Mouse (Mus musculus) midbrain, embryonic 15.5 days (tissue): Measurements from ENCODE around the gene Itsn1. TPM values are rescaled to one million over a fixed set of nuclear protein-coding genes. Genes with fewer than 3 reads are reported as not detected.

ENCODE experiments used
- ATAC-seq: fragments of 200-750 bp; cut with Nextera tagmentation; replicated peaks from 2 replicates; pipeline ENCODE4 v1.8.0; 2017; ENCODE audit warnings: moderate TSS enrichment
- H3K27ac ChIP-seq: fragments of 300-500 bp; sonication (generic); 2 replicates; pipeline ENCODE4 v1.5.1; 2015; ENCODE audit warnings: mild to moderate bottlenecking, inconsistent platforms
- H3K27me3 ChIP-seq: fragments of 300-500 bp; sonication (generic); replicated peaks from 2 replicates; pipeline ENCODE4 v1.6.1; 2015; ENCODE audit warnings: inconsistent platforms
- H3K36me3 ChIP-seq: fragments of 300-500 bp; sonication (generic); replicated peaks from 2 replicates; pipeline ENCODE4 v1.6.1; 2015; ENCODE audit warnings: inconsistent platforms
- H3K4me1 ChIP-seq: fragments of 300-500 bp; sonication (generic); 2 replicates; pipeline ENCODE4 v1.6.1; 2015; ENCODE audit warnings: inconsistent platforms
- H3K4me2 ChIP-seq: fragments of 300-500 bp; sonication (generic); 2 replicates; pipeline ENCODE4 v1.6.1; 2015; ENCODE audit warnings: inconsistent platforms, mild to moderate bottlenecking, moderate library complexity
- H3K4me3 ChIP-seq: fragments of 300-500 bp; sonication (generic); 2 replicates; pipeline ENCODE4 v1.5.1; 2015; ENCODE audit warnings: mild to moderate bottlenecking, inconsistent platforms
- H3K9ac ChIP-seq: fragments of 300-500 bp; sonication (generic); 2 replicates; pipeline ENCODE4 v1.6.1; 2015; ENCODE audit warnings: mild to moderate bottlenecking, inconsistent platforms
- H3K9me3 ChIP-seq: fragments of 300-500 bp; sonication (generic); 2 replicates; pipeline ENCODE4 v1.6.1; 2016; ENCODE audit warnings: inconsistent platforms
- WGBS: fragments of 180-500 bp; shearing (Covaris S2); methylation state at CpG from one replicate; pipeline ENCODE4 v1.1.7; 2015; ENCODE audit warnings: mixed read lengths; 5-methylcytosine and 5-hydroxymethylcytosine counted together
- polyA plus RNA-seq: library from polyadenylated mRNA; unstranded; fragments of >200 nt; fragmentation: Nextera tagmentation; extraction: Ambion mirVana; gene quantifications from 2 replicates; pipeline ENCODE4 v1.2.1, GENCODE M21; 2015

Itsn1 gene
- polyA plus RNA-seq, 1 experiment from 2014 or later: 63.5 TPM

DNA sequence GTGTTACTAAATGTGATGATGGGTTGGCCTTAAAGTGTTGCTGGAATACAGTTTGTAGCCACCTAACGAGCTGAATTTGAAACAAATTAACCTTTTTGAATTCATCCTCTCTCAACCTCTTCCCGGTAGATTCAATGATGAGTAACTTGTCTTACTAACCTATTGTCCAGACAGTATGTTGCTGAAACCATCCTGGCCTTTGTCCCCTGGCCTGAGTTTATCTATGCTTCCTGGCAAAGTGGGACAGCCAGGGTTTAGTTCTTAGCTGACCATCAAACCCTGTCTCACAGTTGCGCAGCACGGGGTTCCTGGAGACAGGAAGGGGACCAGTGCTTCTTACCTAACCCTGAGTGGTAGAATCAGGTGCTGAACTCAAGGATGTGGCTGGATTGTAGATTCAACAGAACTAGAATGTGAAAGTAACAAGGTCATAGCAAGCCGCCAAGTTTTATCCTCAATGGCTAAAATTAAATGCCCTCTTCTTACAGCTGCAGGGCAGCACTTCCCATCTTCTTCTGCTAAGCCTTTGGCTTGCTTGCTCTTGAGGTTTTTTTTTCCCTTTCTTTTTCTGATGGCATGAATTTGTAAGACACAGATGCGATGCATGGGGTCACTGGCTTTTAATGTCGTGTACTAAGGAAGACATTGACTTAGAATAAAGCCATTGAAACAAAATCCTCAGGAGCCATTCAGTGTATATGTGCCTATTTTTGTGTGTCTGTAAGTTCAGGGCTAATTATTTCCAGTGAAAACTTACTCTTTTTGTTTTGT is 7.2 kb downstream of the Itsn1 start:
- H3K4me1 ChIP-seq: peaks cover 69% of the 10 kb centered on the region

DNA sequence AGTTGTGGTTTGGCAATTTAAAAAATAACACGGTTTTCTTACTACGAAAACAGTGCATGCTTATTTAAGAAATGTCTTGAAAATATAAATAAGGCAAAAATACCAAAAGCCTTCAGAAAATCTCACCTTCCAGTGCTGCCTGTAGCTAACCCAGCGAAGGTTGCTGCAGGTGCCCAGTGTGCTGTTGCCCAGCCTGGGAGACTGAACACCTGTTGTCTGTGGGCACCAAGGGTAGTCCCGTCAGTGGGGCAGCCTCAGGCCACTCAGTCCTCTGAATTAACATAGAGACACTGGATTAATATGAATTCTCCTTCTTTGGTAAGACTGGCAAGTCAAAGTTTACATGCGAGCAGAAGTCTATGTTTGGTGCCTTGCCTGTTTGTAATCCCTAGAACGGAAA is 9.4 kb downstream of the Itsn1 start:
- Histone ChIP-seq H3K27ac (no peak overlapping the region), H3K36me3 (no peaks in the 10 kb centered on the region), H3K9ac (no peak overlapping the region), H3K4me2 (no peak overlapping the region), H3K4me3 (no peak overlapping the region), H3K27me3 (no peaks in the 10 kb centered on the region), H3K9me3 (no peaks in the 10 kb centered on the region), H3K4me1 (peaks cover 55% of the 10 kb centered on the region)
- no peak for ATAC-seq
- 84% methylated on average over 6 of the region's 6 CpGs for WGBS

More for the DNA sequence above, 7.2 kb downstream of the Itsn1 start:
- Histone ChIP-seq H3K9ac (no peak overlapping the region), H3K4me2 (no peak overlapping the region), H3K27ac (no peak overlapping the region), H3K4me3 (no peak overlapping the region), H3K36me3 (no peaks in the 10 kb centered on the region), H3K27me3 (no peaks in the 10 kb centered on the region), H3K9me3 (no peaks in the 10 kb centered on the region)
- no peak for ATAC-seq
- WGBS: 65% methylated on average over 7 of the region's 7 CpGs

DNA sequence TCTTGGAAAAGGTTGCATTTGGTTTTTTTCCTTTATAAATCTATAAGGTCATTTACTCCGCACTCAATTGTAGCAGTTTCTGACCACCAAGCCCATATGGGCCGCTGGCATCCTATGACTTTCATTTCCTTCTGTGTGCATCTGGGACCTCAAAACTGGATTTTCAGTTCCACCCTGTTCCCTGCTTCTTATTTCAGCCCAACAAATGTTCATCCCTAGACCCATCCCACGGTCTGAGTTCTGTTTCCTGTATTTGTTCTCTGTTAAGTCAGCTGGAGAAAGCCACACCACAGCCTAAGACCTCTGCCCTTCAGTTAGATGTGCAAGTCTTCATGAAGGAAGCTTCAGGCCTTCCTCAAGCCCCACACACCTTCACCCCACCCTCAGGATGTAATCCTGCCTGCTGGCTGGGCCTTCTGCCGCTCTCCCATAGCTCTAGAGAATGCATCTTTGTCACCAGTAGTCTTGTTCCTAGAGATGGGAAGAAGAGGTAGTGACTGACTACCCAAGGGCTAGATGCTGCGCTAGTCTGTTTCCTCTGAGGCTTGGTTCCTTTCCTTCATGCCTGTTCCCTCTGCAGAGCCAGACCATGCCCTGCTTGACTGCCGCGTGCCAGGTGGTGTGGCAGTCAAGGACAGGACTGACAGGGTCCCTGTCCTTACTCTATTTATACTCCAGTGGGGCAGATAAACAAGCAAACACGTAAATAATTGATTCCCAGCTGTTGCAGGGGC is 11.3 kb downstream of the Itsn1 start:
- Histone ChIP-seq H3K9ac (no peak overlapping the region), H3K36me3 (no peaks in the 10 kb centered on the region), H3K27me3 (no peaks in the 10 kb centered on the region), H3K4me1 (peaks cover 45% of the 10 kb centered on the region), H3K4me2 (no peak overlapping the region), H3K27ac (no peak overlapping the region), H3K9me3 (no peaks in the 10 kb centered on the region), H3K4me3 (no peak overlapping the region)
- ATAC-seq: no peak
- 60% methylated on average over 8 of the region's 8 CpGs for WGBS

DNA sequence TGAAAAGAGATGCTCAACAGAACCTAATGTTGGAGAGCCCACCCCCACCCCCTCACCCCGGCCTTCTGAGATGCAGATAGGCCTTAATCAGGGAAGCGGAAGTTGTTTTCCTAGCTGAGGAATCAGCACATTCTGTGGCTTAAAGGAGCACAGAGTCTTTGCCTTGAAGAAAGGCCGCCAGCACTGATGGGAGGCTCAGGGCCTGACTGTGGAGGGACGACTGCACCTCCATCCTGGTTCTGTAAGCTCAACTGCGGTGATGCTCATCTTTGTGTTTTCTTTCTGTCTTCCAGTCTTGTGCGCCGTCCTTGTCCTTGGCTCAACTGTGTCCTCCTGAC is 11.8 kb downstream of the Itsn1 start:
- Histone ChIP-seq H3K36me3 (no peaks in the 10 kb centered on the region), H3K27me3 (no peaks in the 10 kb centered on the region), H3K4me3 (no peak overlapping the region), H3K9me3 (no peaks in the 10 kb centered on the region), H3K9ac (no peak overlapping the region), H3K4me1 (peaks cover 44% of the 10 kb centered on the region), H3K27ac (no peak overlapping the region), H3K4me2 (no peak overlapping the region)
- ATAC-seq: no peak
- 59% methylated on average over 7 of the region's 7 CpGs for WGBS

DNA sequence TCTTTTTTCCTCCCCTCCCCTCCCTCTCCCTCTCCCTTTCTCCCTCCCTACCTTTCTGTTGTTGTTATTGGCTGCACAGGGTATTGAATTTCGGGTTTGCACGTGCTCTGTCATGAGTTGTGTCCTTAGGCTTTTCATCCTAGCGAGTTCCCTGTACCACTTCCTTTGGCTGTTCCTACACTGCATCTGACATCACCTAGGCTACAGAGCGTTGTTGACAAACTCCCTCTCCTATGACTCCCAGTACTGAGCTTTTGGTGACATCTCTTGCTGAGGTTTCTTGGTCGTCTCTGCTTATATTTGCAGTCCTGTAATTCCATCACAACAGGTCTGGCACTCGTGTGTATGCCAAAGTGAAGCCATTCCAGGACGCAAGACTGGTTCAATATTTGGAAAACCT is 14.0 kb downstream of the Itsn1 start:
- no peaks in the 10 kb centered on the region for H3K36me3 ChIP-seq
- 84% methylated on average over 7 of the region's 7 CpGs for WGBS
- no peak overlapping the region for H3K4me2 ChIP-seq
- no peaks in the 10 kb centered on the region for H3K9me3 ChIP-seq
- H3K27me3 ChIP-seq: no peaks in the 10 kb centered on the region
- no peak for ATAC-seq
- H3K4me3 ChIP-seq: no peak overlapping the region
- no peak overlapping the region for H3K27ac ChIP-seq
- peaks cover 32% of the 10 kb centered on the region for H3K4me1 ChIP-seq
- no peak overlapping the region for H3K9ac ChIP-seq

DNA sequence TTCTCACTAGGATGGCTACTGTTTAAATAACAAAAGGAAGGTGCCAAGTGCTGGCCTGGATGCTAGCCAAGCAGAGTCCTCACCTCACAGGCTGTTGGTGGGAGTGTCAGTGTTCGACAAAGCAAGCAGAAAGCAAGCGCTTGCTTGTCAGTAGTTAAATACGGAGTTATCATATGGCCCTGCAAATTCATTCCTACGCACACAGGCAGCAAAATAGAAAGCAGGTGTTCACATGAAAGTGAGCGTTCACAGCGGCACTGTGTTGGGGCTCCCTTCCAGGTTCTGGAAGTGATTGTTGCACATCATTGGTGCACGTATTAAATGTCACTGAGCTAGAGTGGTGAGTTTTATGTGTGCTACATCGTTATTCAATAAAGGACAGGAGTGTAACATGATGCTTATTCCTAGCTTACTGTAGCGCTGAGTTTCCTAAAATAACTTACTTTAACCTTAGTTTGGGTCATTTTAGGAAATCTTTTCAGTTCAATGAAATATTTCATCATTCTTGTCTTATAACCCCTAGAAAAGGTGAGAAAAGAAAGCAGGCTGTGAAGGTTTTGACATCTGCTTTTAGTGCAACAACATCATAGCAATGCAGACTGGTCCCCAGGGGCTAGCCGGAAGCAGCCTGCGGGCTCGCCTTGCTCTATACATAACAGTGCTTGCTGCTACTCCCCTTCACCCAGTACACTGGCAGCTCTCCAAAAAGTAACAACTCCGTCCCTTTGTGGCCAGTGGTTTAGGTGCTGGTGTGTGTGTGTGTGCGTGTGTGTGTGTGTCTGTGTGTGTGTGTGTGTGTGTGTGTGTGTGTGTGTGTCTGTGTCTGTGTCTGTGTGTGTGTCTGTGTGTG is 17.2 kb downstream of the Itsn1 start:
- Histone ChIP-seq H3K4me3 (no peak overlapping the region), H3K4me1 (peaks cover 12% of the 10 kb centered on the region), H3K27me3 (no peaks in the 10 kb centered on the region), H3K36me3 (no peaks in the 10 kb centered on the region), H3K27ac (no peak overlapping the region), H3K9ac (no peak overlapping the region), H3K9me3 (no peaks in the 10 kb centered on the region), H3K4me2 (no peak overlapping the region)
- WGBS: 71% methylated on average over 14 of the region's 14 CpGs
- ATAC-seq: no peak

DNA sequence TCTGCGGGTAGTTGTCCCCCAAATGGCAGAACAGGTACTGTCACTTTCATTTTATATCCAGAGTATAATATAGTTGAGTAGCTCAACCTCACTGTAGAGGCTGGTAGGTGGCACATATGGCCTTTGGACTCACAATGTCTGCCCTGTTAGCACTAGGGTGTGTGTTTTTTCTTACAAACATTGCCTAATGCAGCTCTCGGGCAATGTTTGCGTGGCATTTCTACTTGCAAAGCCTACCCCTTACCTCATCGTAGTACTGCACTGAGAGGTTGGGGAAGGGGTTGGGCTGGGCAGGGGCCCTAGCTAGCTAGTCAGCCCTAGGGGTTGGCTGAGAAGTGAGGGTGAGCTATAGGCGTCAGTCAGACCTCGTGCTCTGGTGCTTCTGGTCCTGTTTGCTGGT is 18.5 kb downstream of the Itsn1 start:
- Histone ChIP-seq H3K27ac (no peak overlapping the region), H3K36me3 (no peaks in the 10 kb centered on the region), H3K4me1 (peaks cover 14% of the 10 kb centered on the region), H3K9me3 (no peaks in the 10 kb centered on the region), H3K4me2 (no peak overlapping the region), H3K27me3 (no peaks in the 10 kb centered on the region), H3K4me3 (no peak overlapping the region), H3K9ac (no peak overlapping the region)
- WGBS: 91% methylated on average over 6 of the region's 6 CpGs
- no peak for ATAC-seq

DNA sequence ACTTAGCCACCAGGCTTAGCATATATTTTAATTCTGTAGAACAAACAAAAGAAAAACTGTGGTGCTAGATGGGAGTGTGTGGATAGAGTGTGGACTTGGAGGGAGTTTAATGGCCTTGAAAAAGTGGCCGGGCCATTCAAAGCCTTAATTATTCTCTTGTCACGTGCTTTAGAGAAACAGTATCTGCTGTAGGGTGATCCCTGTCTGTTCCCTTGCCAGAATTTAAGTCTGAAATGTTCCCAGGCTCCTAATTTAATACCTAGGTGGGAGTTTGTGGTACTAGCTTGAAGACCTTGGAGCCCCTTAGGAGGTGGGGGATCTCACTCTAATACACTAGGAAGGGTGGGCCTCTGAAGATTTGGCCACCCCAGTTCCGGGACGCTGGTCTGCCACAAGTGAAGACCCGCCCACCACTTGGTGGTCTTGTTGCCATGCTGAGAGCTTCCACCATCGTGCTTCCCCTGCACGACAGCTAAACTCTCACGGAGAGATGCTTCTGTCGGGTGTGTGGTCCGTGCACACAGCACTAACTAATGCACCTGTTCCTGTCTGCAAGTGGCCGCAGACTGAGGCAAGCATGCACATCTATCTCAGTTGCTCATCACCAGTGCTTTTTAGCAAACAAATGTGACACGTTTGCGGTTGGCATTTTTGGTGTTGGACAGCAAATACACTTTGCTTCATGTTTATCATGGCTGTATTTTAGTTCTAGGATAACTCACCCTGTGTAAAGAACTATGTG is 22.7 kb downstream of the Itsn1 start:
- 66% methylated on average over 13 of the region's 13 CpGs for WGBS
- H3K4me1 ChIP-seq: peaks cover 3% of the 10 kb centered on the region; the same call in 1 of the 2 replicates
- no peak overlapping the region for H3K27ac ChIP-seq
- no peak overlapping the region for H3K9ac ChIP-seq
- no peak for ATAC-seq
- H3K36me3 ChIP-seq: no peaks in the 10 kb centered on the region
- no peak overlapping the region for H3K4me2 ChIP-seq
- no peak overlapping the region for H3K4me3 ChIP-seq
- H3K9me3 ChIP-seq: no peaks in the 10 kb centered on the region
- no peaks in the 10 kb centered on the region for H3K27me3 ChIP-seq

DNA sequence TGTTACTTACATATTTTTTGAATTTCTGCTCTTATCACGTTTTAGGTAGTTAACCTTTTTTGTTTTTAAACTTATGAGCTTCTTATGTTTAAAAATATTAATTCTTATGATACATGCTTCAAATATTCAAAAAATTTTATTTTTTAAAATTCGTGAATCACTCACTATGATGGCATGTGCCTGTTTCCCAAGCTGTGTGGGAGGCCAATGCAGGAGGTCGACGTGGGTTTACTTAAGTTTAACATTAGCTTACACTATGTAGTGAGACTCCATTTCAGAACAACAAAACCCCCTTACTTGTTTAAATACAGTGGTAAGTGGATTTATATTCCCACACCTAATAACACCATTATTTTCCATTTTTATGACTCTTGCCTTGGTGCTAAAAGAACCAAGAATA is 24.5 kb downstream of the Itsn1 start:
- no peak overlapping the region for H3K4me3 ChIP-seq
- 90% methylated on average over 4 of the region's 4 CpGs for WGBS
- H3K36me3 ChIP-seq: no peaks in the 10 kb centered on the region

DNA sequence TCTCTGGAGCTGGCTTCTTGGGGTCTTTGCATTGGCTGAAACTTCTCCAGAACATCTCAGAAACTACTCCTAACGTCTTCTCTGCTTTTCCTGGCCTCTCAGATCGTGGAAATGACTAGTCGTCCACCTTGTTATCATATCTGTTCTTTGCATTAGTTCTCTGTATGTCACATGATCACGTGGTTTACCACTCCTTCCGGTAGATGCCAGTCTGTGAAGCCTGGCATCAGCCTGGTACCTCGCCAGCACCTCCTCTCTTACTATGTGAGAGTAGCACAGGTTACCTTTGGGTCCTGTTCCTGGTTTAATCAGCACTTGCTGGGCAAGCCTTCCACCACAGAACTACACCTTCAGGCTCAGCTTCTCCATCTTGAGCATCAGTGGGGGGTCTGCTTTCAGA is 25.9 kb downstream of the Itsn1 start:
- peaks cover 5% of the 10 kb centered on the region for H3K4me1 ChIP-seq
- WGBS: 93% methylated on average over 6 of the region's 6 CpGs
- H3K9ac ChIP-seq: no peak overlapping the region
- H3K27ac ChIP-seq: no peak overlapping the region
- ATAC-seq: no peak
- no peaks in the 10 kb centered on the region for H3K36me3 ChIP-seq
- H3K27me3 ChIP-seq: no peaks in the 10 kb centered on the region
- H3K4me3 ChIP-seq: no peak overlapping the region
- H3K4me2 ChIP-seq: no peak overlapping the region
- H3K9me3 ChIP-seq: no peaks in the 10 kb centered on the region

More for the DNA sequence above, 24.5 kb downstream of the Itsn1 start:
- Histone ChIP-seq H3K27me3 (no peaks in the 10 kb centered on the region), H3K4me2 (no peak overlapping the region), H3K27ac (no peak overlapping the region), H3K9ac (no peak overlapping the region), H3K4me1 (peaks cover 3% of the 10 kb centered on the region; the same call in 1 of the 2 replicates), H3K9me3 (no peaks in the 10 kb centered on the region)
- no peak for ATAC-seq

DNA sequence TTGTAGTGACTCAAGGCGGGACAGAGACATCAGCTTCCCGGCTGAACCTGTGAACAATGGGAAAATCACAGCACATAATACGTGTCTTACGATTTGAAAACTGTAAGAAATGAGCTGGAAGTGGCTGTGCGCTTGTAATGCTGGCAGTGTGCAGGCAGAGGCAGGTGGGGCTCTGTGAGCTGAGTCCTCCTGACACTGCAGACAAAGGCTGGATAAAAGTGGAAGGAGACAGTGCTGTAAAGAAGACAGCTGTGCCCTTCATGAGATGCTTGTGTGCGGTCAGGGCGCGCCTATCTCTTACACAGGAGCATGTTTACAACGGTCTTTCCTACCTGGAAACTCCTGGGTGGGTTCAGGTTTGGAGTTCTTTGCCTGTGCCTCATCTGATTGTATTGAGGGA is 32.1 kb downstream of the Itsn1 start:
- Histone ChIP-seq H3K9ac (no peak overlapping the region), H3K36me3 (no peaks in the 10 kb centered on the region), H3K4me3 (no peak overlapping the region), H3K4me1 (peaks cover 38% of the 10 kb centered on the region), H3K4me2 (no peak overlapping the region), H3K27me3 (no peaks in the 10 kb centered on the region), H3K9me3 (no peaks in the 10 kb centered on the region), H3K27ac (no peak overlapping the region)
- no peak for ATAC-seq
- 81% methylated on average over 9 of the region's 9 CpGs for WGBS

DNA sequence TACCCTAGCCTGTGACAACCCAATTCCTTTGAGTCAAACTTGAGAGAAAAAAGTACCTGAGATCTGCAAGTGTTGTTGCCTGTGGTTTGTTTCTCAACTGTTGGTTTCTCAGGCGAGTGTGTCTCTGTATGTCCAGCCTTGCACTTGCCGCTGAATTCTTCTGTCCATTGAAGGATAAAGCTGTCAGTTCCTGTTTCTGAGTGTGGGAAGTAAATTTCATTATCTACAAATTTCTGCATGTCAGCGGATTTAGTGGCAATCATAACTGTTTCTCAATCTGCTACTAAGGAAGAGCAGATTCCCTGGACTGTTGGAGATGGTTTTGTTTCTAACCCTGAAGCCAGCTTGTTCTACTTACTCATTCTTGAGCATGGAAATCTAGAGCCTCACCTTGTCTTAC is 32.7 kb downstream of the Itsn1 start:
- no peak overlapping the region for H3K9ac ChIP-seq
- H3K4me2 ChIP-seq: no peak overlapping the region
- no peak for ATAC-seq
- no peak overlapping the region for H3K27ac ChIP-seq
- H3K4me3 ChIP-seq: no peak overlapping the region
- H3K27me3 ChIP-seq: no peaks in the 10 kb centered on the region
- WGBS: 86% methylated on average over 3 of the region's 3 CpGs
- H3K36me3 ChIP-seq: no peaks in the 10 kb centered on the region
- peaks cover 44% of the 10 kb centered on the region for H3K4me1 ChIP-seq
- H3K9me3 ChIP-seq: no peaks in the 10 kb centered on the region
